Mouse (Mus musculus) small intestine, adult 2 months (tissue): ENCODE measurements at regions not wholly inside any gene's neighbourhood (a gene's known extent, or its start where the extent isn't known, plus 50 kb on each side); places are given as distances from the start of the nearest gene placed in this dataset.

Experiments
- H3K27ac ChIP-seq: fragments of 200-500 bp; 2 replicates; pipeline ENCODE4 v1.5.1; 2012; ENCODE audit warnings: low read depth, low read length, control low read depth, inconsistent platforms; ENCODE audit not compliant: insufficient read depth
- H3K27me3 ChIP-seq: fragments of 200-500 bp; 2 replicates; pipeline ENCODE4 v1.6.1; 2012; ENCODE audit warnings: mild to moderate bottlenecking, moderate library complexity, low read length, inconsistent platforms; ENCODE audit not compliant: control insufficient read depth, insufficient read depth
- H3K36me3 ChIP-seq: fragments of 200-500 bp; 2 replicates; pipeline ENCODE4 v1.6.1; 2012; ENCODE audit warnings: mild to moderate bottlenecking, low read length, control low read depth, inconsistent platforms; ENCODE audit not compliant: control insufficient read depth, insufficient read depth
- H3K4me1 ChIP-seq: fragments of 200-500 bp; 2 replicates; pipeline ENCODE4 v1.6.1; 2012; ENCODE audit warnings: low read length, inconsistent platforms, mixed read lengths; ENCODE audit not compliant: control insufficient read depth, insufficient read depth, insufficient read length
- H3K4me3 ChIP-seq: fragments of 200-500 bp; 2 replicates; pipeline ENCODE4 v1.5.1; 2012; ENCODE audit warnings: low read depth, mild to moderate bottlenecking, control low read depth, inconsistent platforms, low read length, moderate library complexity
- CTCF ChIP-seq: fragments of 200-500 bp; IDR thresholded peaks from 2 replicates; pipeline ENCODE4 v1.5.1; 2012; ENCODE audit warnings: low read depth, mild to moderate bottlenecking, control low read depth, inconsistent platforms, low read length, moderate library complexity, mixed read lengths; ENCODE audit not compliant: insufficient replicate concordance, insufficient read length; ENCODE audit errors: extremely low read depth
- POLR2A ChIP-seq: fragments of 200-500 bp; IDR thresholded peaks from 2 replicates; pipeline ENCODE4 v1.6.1; 2012; ENCODE audit warnings: low read depth, mild to moderate bottlenecking, control low read depth, inconsistent platforms, low read length, moderate library complexity
- WGBS: fragments of 180-500 bp; shearing (Covaris S2); methylation state at CpG from one replicate; pipeline ENCODE4 v1.1.7; 2018; 5-methylcytosine and 5-hydroxymethylcytosine counted together

DNA sequence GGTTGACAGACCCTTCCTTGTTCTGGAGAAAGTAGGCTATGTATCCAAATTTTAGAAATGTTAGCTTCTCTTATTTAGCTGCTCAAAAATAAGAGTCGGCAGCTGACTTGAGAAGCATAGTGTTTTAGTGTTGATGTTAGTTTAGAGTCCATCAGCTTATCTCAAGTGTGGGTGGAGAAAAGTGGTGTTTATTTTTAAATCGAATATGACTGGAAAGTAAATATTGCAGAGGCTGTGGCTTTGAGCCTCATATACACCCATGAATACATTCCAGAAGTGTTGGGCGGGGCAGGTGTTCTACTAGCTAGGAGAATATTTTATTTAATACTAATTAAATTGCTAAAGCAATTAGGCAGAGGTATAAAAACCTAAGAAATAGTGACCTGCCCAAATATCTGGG lies 583.6 kb upstream of the Nr5a2 start:
- Histone ChIP-seq H3K27ac (no peak overlapping the region), H3K27me3 (no peaks in the 10 kb centered on the region), H3K36me3 (no peaks in the 10 kb centered on the region), H3K4me3 (no peak overlapping the region), H3K4me1 (no peaks in the 10 kb centered on the region)
- TF ChIP-seq CTCF: no peak
- 47% methylated on average over 3 of the region's 3 CpGs for WGBS

- Histone ChIP-seq H3K4me3 (no peak overlapping the region), H3K36me3 (no peaks in the 10 kb centered on the region), H3K27ac (no peak overlapping the region), H3K4me1 (no peaks in the 10 kb centered on the region), H3K27me3 (no peaks in the 10 kb centered on the region)
- WGBS: 86% methylated on average over 9 of the region's 9 CpGs
- TF ChIP-seq CTCF (no peak), POLR2A (no peak)
These were observed 581.2 kb upstream of the Nr5a2 start for GRCm38 (mm10) chr1:137541453-137541852.

- Histone ChIP-seq H3K36me3 (no peaks in the 10 kb centered on the region), H3K4me1 (no peaks in the 10 kb centered on the region), H3K27me3 (no peaks in the 10 kb centered on the region), H3K4me3 (no peak overlapping the region), H3K27ac (no peak overlapping the region)
- TF ChIP-seq CTCF: no peak
- no peak for TF ChIP-seq POLR2A
- WGBS: 66% methylated on average over 12 of the region's 12 CpGs
These were observed 579.3 kb upstream of the Nr5a2 start for GRCm38 (mm10) chr1:137539424-137540116.

DNA sequence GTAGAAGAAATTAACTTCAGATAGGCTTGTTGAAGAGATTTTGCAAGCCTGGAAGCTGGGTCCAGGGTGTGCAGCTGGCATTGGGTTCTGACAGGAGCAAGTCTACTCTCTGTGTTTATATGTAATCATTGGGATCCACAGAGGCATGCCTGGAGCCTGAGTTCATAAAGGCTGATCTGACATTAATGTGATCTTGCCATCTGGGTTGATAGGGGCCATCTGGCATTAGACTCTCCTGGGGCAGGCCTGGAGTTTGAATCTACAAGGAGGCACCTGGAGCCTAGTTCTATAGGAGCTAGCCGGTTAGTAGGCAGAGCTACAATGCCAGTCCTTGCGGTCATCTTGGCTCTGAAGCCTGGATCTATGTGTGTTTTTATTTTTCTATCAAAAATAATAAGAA lies 554.5 kb upstream of the Nr5a2 start:
- Histone ChIP-seq H3K36me3 (no peaks in the 10 kb centered on the region), H3K27me3 (no peaks in the 10 kb centered on the region), H3K4me3 (no peak overlapping the region), H3K4me1 (no peaks in the 10 kb centered on the region), H3K27ac (no peak overlapping the region)
- TF ChIP-seq CTCF (no peak), POLR2A (no peak)
- WGBS: 97% methylated on average over 2 of the region's 2 CpGs

GRCm38 (mm10) chr1:137503704-137504422 lies 543.6 kb upstream of the Nr5a2 start:
- TF ChIP-seq CTCF (no peak), POLR2A (no peak)
- no peaks in the 10 kb centered on the region for H3K36me3 ChIP-seq
- 57% methylated on average over 8 of the region's 8 CpGs for WGBS
- H3K27me3 ChIP-seq: no peaks in the 10 kb centered on the region
- H3K27ac ChIP-seq: no peak overlapping the region
- H3K4me1 ChIP-seq: no peaks in the 10 kb centered on the region
- H3K4me3 ChIP-seq: no peak overlapping the region

GRCm38 (mm10) chr1:137488226-137488625 lies 528.0 kb upstream of the Nr5a2 start:
- no peak for TF ChIP-seq CTCF
- no peak for TF ChIP-seq POLR2A
- Histone ChIP-seq H3K4me1 (no peaks in the 10 kb centered on the region), H3K36me3 (no peaks in the 10 kb centered on the region), H3K27ac (no peak overlapping the region), H3K27me3 (no peaks in the 10 kb centered on the region; the same call in 1 of the 2 replicates), H3K4me3 (no peak overlapping the region)
- 79% methylated on average over 5 of the region's 5 CpGs for WGBS

GRCm38 (mm10) chr1:137478459-137478858 lies 518.2 kb upstream of the Nr5a2 start:
- no peak for TF ChIP-seq CTCF
- TF ChIP-seq POLR2A: no peak
- 29% methylated on average over 1 of the region's 1 CpGs for WGBS

More at GRCm38 (mm10) chr1:137478459-137478858, 518.2 kb upstream of the Nr5a2 start:
- no peaks in the 10 kb centered on the region for H3K4me1 ChIP-seq
- no peaks in the 10 kb centered on the region for H3K27me3 ChIP-seq
- no peaks in the 10 kb centered on the region for H3K36me3 ChIP-seq
- H3K4me3 ChIP-seq: no peak overlapping the region
- H3K27ac ChIP-seq: no peak overlapping the region
